Mouse (Mus musculus): ENCODE results near the gene Krtap4-1.

DNA sequence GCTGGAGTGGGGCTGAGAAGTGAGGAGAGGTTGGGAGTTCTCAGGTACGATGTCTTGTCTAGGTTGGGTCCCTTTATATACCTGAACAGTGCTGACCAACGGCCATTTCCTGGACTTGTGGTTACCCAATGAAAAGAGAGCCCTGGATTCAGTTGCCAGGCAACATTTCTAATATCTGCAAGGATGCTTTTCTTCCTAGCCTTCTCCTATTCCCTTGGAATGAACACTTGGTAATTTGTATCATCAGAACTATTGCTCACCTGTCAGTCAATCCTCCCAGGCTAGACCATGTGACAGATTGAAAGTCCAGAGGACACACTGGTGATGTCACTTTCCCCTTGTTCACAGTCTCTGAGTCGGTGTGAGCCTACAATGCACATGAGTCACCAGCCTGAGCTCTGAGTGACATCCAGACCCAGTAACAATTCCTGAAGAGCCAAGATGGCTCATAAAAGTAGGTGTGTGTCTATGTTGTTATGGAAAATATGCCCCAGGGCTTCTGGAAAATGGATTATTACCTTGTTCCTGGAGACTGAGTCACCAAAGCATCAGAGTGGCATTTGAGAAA, 13.2 kb downstream of the Krtap4-1 start, which contains the start of gene Krtap2-4:
- TF ChIP-seq ZC3H11A (IDR thresholded peaks at IDR 0.05; ENCODE audit: borderline replicate concordance, low read depth, low read length) (no peak), HCFC1 (IDR thresholded peaks at IDR 0.05; ENCODE audit: borderline replicate concordance, insufficient read depth, low read length) (no peak), ZNF384 (IDR thresholded peaks at IDR 0.05; ENCODE audit: low read depth, low read length) (no peak), MAFK (IDR thresholded peaks at IDR 0.05; ENCODE audit: insufficient read depth, low read depth, low read length) (no peak)
